Mouse (Mus musculus): ENCODE data around the gene Inpp5a. TPM values are rescaled to one million over a fixed set of nuclear protein-coding genes. Genes with fewer than 3 reads are reported as not detected.
A peak's percentile ranks its signal among the peaks of the same experiment; 100 is the strongest.

The Inpp5a gene
- polyA plus RNA-seq, 1 experiment from 2014 or later: 69.8 TPM

- Histone ChIP-seq H3K36me3 (ENCODE audit: control insufficient read depth, insufficient read depth, low read length) (no peaks in the 10 kb centered on the region), H3K4me3 (ENCODE audit: low read depth, low read length) (no peak overlapping the region), H3K4me2 (no peak overlapping the region), H3K9ac (ENCODE audit: low read depth, low read length) (no peak overlapping the region), H3K4me1 (ENCODE audit: control insufficient read depth, insufficient read depth, low read length) (peaks cover 30% of the 10 kb centered on the region), H3K27ac (ENCODE audit: low read depth, low read length) (no peak overlapping the region), H3K27me3 (ENCODE audit: control insufficient read depth, insufficient read depth, low read length) (no peaks in the 10 kb centered on the region), H3K9me3 (replicated peaks; ENCODE audit: control insufficient read depth, low read length) (no peaks in the 10 kb centered on the region)
- 45% methylated on average over 4 of the region's 4 CpGs for WGBS (ENCODE audit: insufficient replicate concordance)
- ATAC-seq (replicated peaks; ENCODE audit: insufficient number of reproducible peaks, low FRiP score, low TSS enrichment): no peak
These were observed 29.0 kb upstream of the Inpp5a start for GRCm38 (mm10) chr7:139359906-139360305.

- WGBS (ENCODE audit: insufficient replicate concordance): 66% methylated on average over 3 of the region's 3 CpGs
- Histone ChIP-seq H3K4me3 (ENCODE audit: low read depth, low read length) (no peak overlapping the region), H3K36me3 (ENCODE audit: control insufficient read depth, insufficient read depth, low read length) (no peaks in the 10 kb centered on the region), H3K4me2 (no peak overlapping the region), H3K27ac (ENCODE audit: low read depth, low read length) (peak overlapping the region; percentile 38; the same call in 1 of the 2 replicates), H3K9me3 (replicated peaks; ENCODE audit: control insufficient read depth, low read length) (no peaks in the 10 kb centered on the region), H3K9ac (ENCODE audit: low read depth, low read length) (no peak overlapping the region), H3K4me1 (ENCODE audit: control insufficient read depth, insufficient read depth, low read length) (peaks cover 41% of the 10 kb centered on the region), H3K27me3 (ENCODE audit: control insufficient read depth, insufficient read depth, low read length) (no peaks in the 10 kb centered on the region)
- ATAC-seq (replicated peaks; ENCODE audit: insufficient number of reproducible peaks, low FRiP score, low TSS enrichment): no peak
These were observed 27.9 kb upstream of the Inpp5a start for GRCm38 (mm10) chr7:139360890-139361559.

GRCm38 (mm10) chr7:139361799-139362198, 27.1 kb upstream of the Inpp5a start:
- Histone ChIP-seq H3K4me2 (no peak overlapping the region), H3K36me3 (ENCODE audit: control insufficient read depth, insufficient read depth, low read length) (no peaks in the 10 kb centered on the region), H3K27me3 (ENCODE audit: control insufficient read depth, insufficient read depth, low read length) (no peaks in the 10 kb centered on the region), H3K27ac (ENCODE audit: low read depth, low read length) (no peak overlapping the region), H3K4me1 (ENCODE audit: control insufficient read depth, insufficient read depth, low read length) (peaks cover 49% of the 10 kb centered on the region), H3K4me3 (ENCODE audit: low read depth, low read length) (no peak overlapping the region), H3K9me3 (replicated peaks; ENCODE audit: control insufficient read depth, low read length) (no peaks in the 10 kb centered on the region), H3K9ac (ENCODE audit: low read depth, low read length) (no peak overlapping the region)
- WGBS (ENCODE audit: insufficient replicate concordance): 85% methylated on average over 5 of the region's 5 CpGs
- no peak for ATAC-seq (replicated peaks; ENCODE audit: insufficient number of reproducible peaks, low FRiP score, low TSS enrichment)

- Histone ChIP-seq H3K9me3 (replicated peaks; ENCODE audit: control insufficient read depth, low read length) (no peaks in the 10 kb centered on the region), H3K4me2 (no peak overlapping the region), H3K27ac (ENCODE audit: low read depth, low read length) (no peak overlapping the region), H3K9ac (ENCODE audit: low read depth, low read length) (no peak overlapping the region), H3K4me3 (ENCODE audit: low read depth, low read length) (no peak overlapping the region), H3K4me1 (ENCODE audit: control insufficient read depth, insufficient read depth, low read length) (peaks cover 56% of the 10 kb centered on the region), H3K36me3 (ENCODE audit: control insufficient read depth, insufficient read depth, low read length) (no peaks in the 10 kb centered on the region), H3K27me3 (ENCODE audit: control insufficient read depth, insufficient read depth, low read length) (no peaks in the 10 kb centered on the region)
- WGBS (ENCODE audit: insufficient replicate concordance): 95% methylated on average over 3 of the region's 3 CpGs
- ATAC-seq (replicated peaks; ENCODE audit: insufficient number of reproducible peaks, low FRiP score, low TSS enrichment): no peak
These were observed 26.4 kb upstream of the Inpp5a start for GRCm38 (mm10) chr7:139362514-139362913.

- no peak for ATAC-seq (replicated peaks; ENCODE audit: insufficient number of reproducible peaks, low FRiP score, low TSS enrichment)
- WGBS (ENCODE audit: insufficient replicate concordance): 45% methylated on average over 13 of the region's 13 CpGs
- Histone ChIP-seq H3K36me3 (ENCODE audit: control insufficient read depth, insufficient read depth, low read length) (no peaks in the 10 kb centered on the region), H3K4me3 (ENCODE audit: low read depth, low read length) (no peak overlapping the region), H3K4me1 (ENCODE audit: control insufficient read depth, insufficient read depth, low read length) (peaks cover 64% of the 10 kb centered on the region), H3K27ac (ENCODE audit: low read depth, low read length) (peak overlapping the region; percentile 96), H3K27me3 (ENCODE audit: control insufficient read depth, insufficient read depth, low read length) (no peaks in the 10 kb centered on the region), H3K9me3 (replicated peaks; ENCODE audit: control insufficient read depth, low read length) (no peaks in the 10 kb centered on the region), H3K9ac (ENCODE audit: low read depth, low read length) (peak overlapping the region; percentile 22; the same call in 1 of the 2 replicates), H3K4me2 (peak overlapping the region; percentile 49)
These were observed 25.5 kb upstream of the Inpp5a start for GRCm38 (mm10) chr7:139363281-139364004.

GRCm38 (mm10) chr7:139364005-139364557, 24.8 kb upstream of the Inpp5a start:
- no peaks in the 10 kb centered on the region for H3K36me3 ChIP-seq (ENCODE audit: control insufficient read depth, insufficient read depth, low read length)
- whole genome bisulfite sequencing (ENCODE audit: insufficient replicate concordance): under 1% methylated on average over 9 of the region's 9 CpGs
- H3K4me2 ChIP-seq: peak overlapping the region; percentile 49
- peak overlapping the region; percentile 57 for H3K9ac ChIP-seq (ENCODE audit: low read depth, low read length)
- H3K9me3 ChIP-seq (replicated peaks; ENCODE audit: control insufficient read depth, low read length): no peaks in the 10 kb centered on the region
- peak; percentile 69 for ATAC-seq (replicated peaks; ENCODE audit: insufficient number of reproducible peaks, low FRiP score, low TSS enrichment)
- H3K27me3 ChIP-seq (ENCODE audit: control insufficient read depth, insufficient read depth, low read length): no peaks in the 10 kb centered on the region
- peak overlapping the region; percentile 96 for H3K27ac ChIP-seq (ENCODE audit: low read depth, low read length)
- H3K4me1 ChIP-seq (ENCODE audit: control insufficient read depth, insufficient read depth, low read length): peaks cover 71% of the 10 kb centered on the region
- no peak overlapping the region for H3K4me3 ChIP-seq (ENCODE audit: low read depth, low read length)

- Histone ChIP-seq H3K27me3 (ENCODE audit: control insufficient read depth, insufficient read depth, low read length) (no peaks in the 10 kb centered on the region), H3K36me3 (ENCODE audit: control insufficient read depth, insufficient read depth, low read length) (no peaks in the 10 kb centered on the region), H3K9me3 (replicated peaks; ENCODE audit: control insufficient read depth, low read length) (no peaks in the 10 kb centered on the region), H3K4me1 (ENCODE audit: control insufficient read depth, insufficient read depth, low read length) (peaks cover 73% of the 10 kb centered on the region), H3K4me2 (peak overlapping the region; percentile 49), H3K9ac (ENCODE audit: low read depth, low read length) (peak overlapping the region; percentile 57), H3K4me3 (ENCODE audit: low read depth, low read length) (no peak overlapping the region), H3K27ac (ENCODE audit: low read depth, low read length) (peak overlapping the region; percentile 96)
- WGBS (ENCODE audit: insufficient replicate concordance): 27% methylated on average over 13 of the region's 13 CpGs
- ATAC-seq (replicated peaks; ENCODE audit: insufficient number of reproducible peaks, low FRiP score, low TSS enrichment): no peak
These were observed 23.7 kb upstream of the Inpp5a start for GRCm38 (mm10) chr7:139364936-139365830.

GRCm38 (mm10) chr7:139366131-139366530, 22.8 kb upstream of the Inpp5a start:
- Histone ChIP-seq H3K4me1 (ENCODE audit: control insufficient read depth, insufficient read depth, low read length) (peaks cover 79% of the 10 kb centered on the region), H3K27me3 (ENCODE audit: control insufficient read depth, insufficient read depth, low read length) (no peaks in the 10 kb centered on the region), H3K4me3 (ENCODE audit: low read depth, low read length) (no peak overlapping the region), H3K9ac (ENCODE audit: low read depth, low read length) (no peak overlapping the region), H3K4me2 (no peak overlapping the region), H3K9me3 (replicated peaks; ENCODE audit: control insufficient read depth, low read length) (no peaks in the 10 kb centered on the region), H3K36me3 (ENCODE audit: control insufficient read depth, insufficient read depth, low read length) (no peaks in the 10 kb centered on the region), H3K27ac (ENCODE audit: low read depth, low read length) (peak overlapping the region; percentile 96)
- WGBS (ENCODE audit: insufficient replicate concordance): 62% methylated on average over 3 of the region's 3 CpGs
- ATAC-seq (replicated peaks; ENCODE audit: insufficient number of reproducible peaks, low FRiP score, low TSS enrichment): no peak
